In genomic region chr7:136229592-136229991, GRCm38 (mm10) we compare ENCODE assay signal across 26 mouse cellular contexts.
DNase-seq lines count a peak whose midpoint lies in the region; ATAC-seq lines count a peak whose summit lies in the region.
"Had no signal": no experiment of that assay in that cellular context is flagged by ENCODE, and none has a peak within 500 bp of the region (broad histone marks: within the 10 kb centered on the region; RNA-seq: fewer than 3 reads in every experiment).

No protein-coding gene starts in this region.

- H3K36me3 ChIP-seq in hindbrain, embryonic 13.5 days = no peaks in the 10 kb centered on the region
- H3K36me3 ChIP-seq in hindbrain, embryonic 11.5 days (ENCODE audit: control insufficient read depth, insufficient read depth, low read length) = no peaks in the 10 kb centered on the region
- H3K36me3 ChIP-seq in midbrain, embryonic 14.5 days (ENCODE audit: control insufficient read depth, insufficient read depth, low read length) = no peaks in the 10 kb centered on the region
- H3K36me3 ChIP-seq in midbrain, embryonic 11.5 days (ENCODE audit: control insufficient read depth, insufficient read depth, low read length) = no peaks in the 10 kb centered on the region
- no peaks in the 10 kb centered on the region for H3K36me3 ChIP-seq in midbrain, embryonic 15.5 days (replicated peaks)
- H3K36me3 ChIP-seq: forebrain, embryonic 12.5 days; G1E; hindbrain, embryonic 12.5 days; kidney, embryonic 15.5 days; limb, embryonic 12.5 days; liver, embryonic 15.5 days had no signal

- peak overlapping the region; percentile 3; the same call in 1 of the 2 replicates for H3K27ac ChIP-seq in hindbrain, embryonic 13.5 days
- H3K27ac ChIP-seq in hindbrain, embryonic 11.5 days (ENCODE audit: low read depth, low read length) = no peak overlapping the region
- peak overlapping the region; percentile 74 for H3K27ac ChIP-seq in midbrain, embryonic 14.5 days (replicated peaks; ENCODE audit: low read depth, low read length)
- no peak overlapping the region for H3K27ac ChIP-seq in midbrain, embryonic 11.5 days (ENCODE audit: low read depth, low read length)
- H3K27ac ChIP-seq in midbrain, embryonic 15.5 days = peak overlapping the region; percentile 53
- H3K27ac ChIP-seq: forebrain, embryonic 12.5 days; hindbrain, embryonic 12.5 days; kidney, embryonic 15.5 days; liver, embryonic 15.5 days had no signal

- no peak for ATAC-seq in hindbrain, embryonic 13.5 days (ENCODE audit: low FRiP score)
- no peak for ATAC-seq in hindbrain, embryonic 11.5 days (ENCODE audit: low FRiP score)
- no peak; the same call in 1 of the 2 replicates for ATAC-seq in midbrain, embryonic 14.5 days (ENCODE audit: low FRiP score, low TSS enrichment)
- no peak for ATAC-seq in midbrain, embryonic 11.5 days (ENCODE audit: low FRiP score)
- peak; percentile 74 for ATAC-seq in midbrain, embryonic 15.5 days (replicated peaks)
- ATAC-seq: Patski had no signal

- no peak overlapping the region for H3K4me3 ChIP-seq in hindbrain, embryonic 13.5 days
- no peak overlapping the region for H3K4me3 ChIP-seq in hindbrain, embryonic 11.5 days (ENCODE audit: low read depth, low read length)
- H3K4me3 ChIP-seq in midbrain, embryonic 14.5 days (replicated peaks; ENCODE audit: low read depth, low read length) = no peak overlapping the region
- no peak overlapping the region for H3K4me3 ChIP-seq in midbrain, embryonic 11.5 days (ENCODE audit: low read depth, low read length)
- no peak overlapping the region for H3K4me3 ChIP-seq in midbrain, embryonic 15.5 days
- H3K4me3 ChIP-seq: erythroblast, embryonic 14.5 days; forebrain, embryonic 12.5 days; hindbrain, embryonic 12.5 days; kidney, embryonic 15.5 days; limb, embryonic 12.5 days; liver, embryonic 15.5 days had no signal

- no peak overlapping the region for H3K9ac ChIP-seq in hindbrain, embryonic 13.5 days
- H3K9ac ChIP-seq in hindbrain, embryonic 11.5 days (ENCODE audit: low read depth, low read length) = no peak overlapping the region
- H3K9ac ChIP-seq in midbrain, embryonic 14.5 days (replicated peaks; ENCODE audit: low read length) = no peak overlapping the region
- H3K9ac ChIP-seq in midbrain, embryonic 11.5 days (ENCODE audit: low read length) = no peak overlapping the region
- H3K9ac ChIP-seq in midbrain, embryonic 15.5 days = no peak overlapping the region
- H3K9ac ChIP-seq: forebrain, embryonic 12.5 days; hindbrain, embryonic 12.5 days; kidney, embryonic 15.5 days; limb, embryonic 12.5 days; liver, embryonic 15.5 days; lung, embryonic 14.5 days had no signal

- H3K27me3 ChIP-seq in hindbrain, embryonic 13.5 days = no peaks in the 10 kb centered on the region
- H3K27me3 ChIP-seq in hindbrain, embryonic 11.5 days (ENCODE audit: control insufficient read depth, insufficient read depth, low read length) = no peaks in the 10 kb centered on the region
- no peaks in the 10 kb centered on the region for H3K27me3 ChIP-seq in midbrain, embryonic 14.5 days (ENCODE audit: control insufficient read depth, insufficient read depth, low read length)
- H3K27me3 ChIP-seq in midbrain, embryonic 11.5 days (ENCODE audit: control insufficient read depth, insufficient read depth, low read length) = no peaks in the 10 kb centered on the region
- no peaks in the 10 kb centered on the region for H3K27me3 ChIP-seq in midbrain, embryonic 15.5 days (replicated peaks)
- H3K27me3 ChIP-seq: hindbrain, embryonic 12.5 days; liver, embryonic 15.5 days; Patski had no signal

- H3K4me1 ChIP-seq in hindbrain, embryonic 13.5 days (replicated peaks) = peaks cover 25% of the 10 kb centered on the region
- no peaks in the 10 kb centered on the region for H3K4me1 ChIP-seq in hindbrain, embryonic 11.5 days (replicated peaks; ENCODE audit: control insufficient read depth, insufficient read depth, low read length)
- peaks cover 7% of the 10 kb centered on the region; the same call in 1 of the 2 replicates for H3K4me1 ChIP-seq in midbrain, embryonic 14.5 days (ENCODE audit: control insufficient read depth, insufficient read depth, low read length)
- no peaks in the 10 kb centered on the region; the same call in 1 of the 2 replicates for H3K4me1 ChIP-seq in midbrain, embryonic 11.5 days (ENCODE audit: control insufficient read depth, insufficient read depth, low read length)
- peaks cover 12% of the 10 kb centered on the region for H3K4me1 ChIP-seq in midbrain, embryonic 15.5 days
- H3K4me1 ChIP-seq: liver, embryonic 15.5 days had no signal

- no peak overlapping the region for H3K4me2 ChIP-seq in hindbrain, embryonic 13.5 days
- H3K4me2 ChIP-seq in hindbrain, embryonic 11.5 days (replicated peaks; ENCODE audit: low read depth, low read length) = no peak overlapping the region
- H3K4me2 ChIP-seq in midbrain, embryonic 14.5 days (ENCODE audit: low read length) = no peak overlapping the region; the same call in 1 of the 2 replicates
- H3K4me2 ChIP-seq in midbrain, embryonic 11.5 days = no peak overlapping the region
- H3K4me2 ChIP-seq in midbrain, embryonic 15.5 days = no peak overlapping the region
- H3K4me2 ChIP-seq: forebrain, embryonic 12.5 days; hindbrain, embryonic 12.5 days; kidney, embryonic 15.5 days; limb, embryonic 12.5 days; liver, embryonic 15.5 days; lung, embryonic 14.5 days had no signal

- 55% methylated on average over 11 of the region's 11 CpGs for WGBS in hindbrain, embryonic 13.5 days
- 74% methylated on average over 11 of the region's 11 CpGs for WGBS in hindbrain, embryonic 11.5 days
- WGBS in midbrain, embryonic 14.5 days = 43% methylated on average over 11 of the region's 11 CpGs
- WGBS in midbrain, embryonic 11.5 days = 76% methylated on average over 11 of the region's 11 CpGs
- 33% methylated on average over 11 of the region's 11 CpGs for WGBS in midbrain, embryonic 15.5 days

- no peak for DNase-seq in hindbrain, embryonic 11.5 days (ENCODE audit: low spot score)
- peak; percentile 74 for DNase-seq in midbrain, embryonic 14.5 days
- DNase-seq in midbrain, embryonic 11.5 days (ENCODE audit: low spot score, missing footprints) = no peak
- DNase-seq in ovary, postnatal 36 days (ENCODE audit: low spot score) = no peak
- DNase-seq in spleen, adult 12 weeks (ENCODE audit: low spot score) = no peak
- DNase-seq: adrenal gland, postnatal 14 days; cerebellum, adult 11-12 months; cerebellum, adult 9-11 months; embryo, embryonic 11 days; gastrocnemius, postnatal 14 days; heart, postnatal 14 days; kidney, adult 18-20 months; kidney, postnatal 25 days; lung, embryonic 14.5 days; right cerebral cortex, postnatal 4 days; thymus, postnatal 14 days had no signal

- H3K9me3 ChIP-seq in hindbrain, embryonic 13.5 days = no peaks in the 10 kb centered on the region
- H3K9me3 ChIP-seq in hindbrain, embryonic 11.5 days (ENCODE audit: control insufficient read depth, low read length) = no peaks in the 10 kb centered on the region
- no peaks in the 10 kb centered on the region for H3K9me3 ChIP-seq in midbrain, embryonic 14.5 days (ENCODE audit: control insufficient read depth, low read length)
- H3K9me3 ChIP-seq in midbrain, embryonic 11.5 days (ENCODE audit: control insufficient read depth, low read length) = no peaks in the 10 kb centered on the region
- H3K9me3 ChIP-seq in midbrain, embryonic 15.5 days = no peaks in the 10 kb centered on the region
- H3K9me3 ChIP-seq: forebrain, embryonic 12.5 days; hindbrain, embryonic 12.5 days; kidney, embryonic 15.5 days; limb, embryonic 12.5 days; liver, embryonic 15.5 days had no signal

Comparison
In these comparisons a context has a peak if more than half of its experiments do, and no peak if none do; other contexts are left out.
1. H3K27ac ChIP-seq: peak in hindbrain, embryonic 13.5 days (single experiment), midbrain, embryonic 14.5 days (single experiment) and midbrain, embryonic 15.5 days (single experiment); none in hindbrain, embryonic 11.5 days (single experiment) and midbrain, embryonic 11.5 days (single experiment).